Mouse (Mus musculus): ENCODE data around the gene Fbxo46. TPM values are rescaled to one million over a fixed set of nuclear protein-coding genes. Genes with fewer than 3 reads are reported as not detected.

The Fbxo46 gene
- polyA plus RNA-seq, 1 experiment from 2014 or later, result 18.4 TPM

DNA sequence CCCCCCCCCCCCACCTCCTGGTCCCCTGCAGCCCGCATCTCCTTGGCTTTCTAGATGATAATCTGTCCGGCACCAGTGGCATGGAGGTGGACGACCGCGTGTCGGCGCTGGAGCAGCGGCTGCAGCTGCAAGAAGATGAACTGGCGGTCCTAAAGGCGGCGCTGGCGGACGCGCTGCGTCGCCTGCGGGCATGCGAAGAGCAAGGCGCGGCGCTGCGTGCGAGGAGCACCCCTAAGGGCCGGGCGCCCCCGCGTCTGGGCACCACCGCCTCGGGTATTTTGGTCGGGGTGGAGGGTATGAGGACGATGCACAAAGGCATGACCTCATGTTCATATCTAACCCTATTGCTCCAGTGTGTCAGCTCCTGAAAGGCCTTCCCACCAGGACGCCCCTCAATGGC, 59.5 kb downstream of the Fbxo46 start:
- H3K9me3 ChIP-seq, result no peaks in the 10 kb centered on the region
- peak overlapping the region; percentile 49 for H3K4me3 ChIP-seq
- 0 out of 2 replicates have a peak, but pooled peaks cover 7% of the 10 kb centered on the region for H3K36me3 ChIP-seq (replicated peaks)
- under 1% methylated on average over 32 of the region's 32 CpGs for WGBS
- H3K27me3 ChIP-seq (ENCODE audit: poor library complexity, severe bottlenecking), result peaks cover 64% of the 10 kb centered on the region
- peak overlapping the region; percentile 22 for H3K27ac ChIP-seq
- peaks cover 57% of the 10 kb centered on the region for H3K4me1 ChIP-seq
- peak; percentile 75 for DNase-seq (ENCODE audit: extremely low spot score, low spot score)

DNA sequence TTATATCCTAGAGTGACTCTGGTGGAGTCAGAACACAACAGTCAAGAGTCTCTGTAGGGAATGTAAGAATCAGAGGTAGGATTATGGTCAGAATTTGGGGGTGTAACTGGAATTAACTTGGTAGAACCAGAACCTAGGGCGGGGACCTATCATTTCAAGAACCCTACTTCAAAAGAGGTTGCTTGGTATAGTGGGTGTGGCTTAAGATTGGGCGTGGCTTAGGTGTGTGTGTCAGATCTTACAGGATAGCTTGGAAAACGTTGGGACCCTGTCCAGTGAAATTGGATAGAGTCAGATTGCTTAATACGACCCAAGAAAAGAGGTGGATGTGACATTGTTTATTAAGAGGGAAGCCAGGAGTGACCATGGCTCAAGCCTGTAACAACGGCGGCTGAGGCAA, 60.3 kb downstream of the Fbxo46 start:
- H3K4me3 ChIP-seq, result peak overlapping the region; percentile 49
- DNase-seq (ENCODE audit: extremely low spot score, low spot score), result no peak
- H3K36me3 ChIP-seq (replicated peaks), result 0 out of 2 replicates have a peak, but pooled peaks cover 12% of the 10 kb centered on the region
- H3K4me1 ChIP-seq, result peaks cover 65% of the 10 kb centered on the region
- H3K9me3 ChIP-seq, result no peaks in the 10 kb centered on the region
- 43% methylated on average over 6 of the region's 6 CpGs for WGBS
- peaks cover 60% of the 10 kb centered on the region for H3K27me3 ChIP-seq (ENCODE audit: poor library complexity, severe bottlenecking)
- no peak overlapping the region for H3K27ac ChIP-seq

DNA sequence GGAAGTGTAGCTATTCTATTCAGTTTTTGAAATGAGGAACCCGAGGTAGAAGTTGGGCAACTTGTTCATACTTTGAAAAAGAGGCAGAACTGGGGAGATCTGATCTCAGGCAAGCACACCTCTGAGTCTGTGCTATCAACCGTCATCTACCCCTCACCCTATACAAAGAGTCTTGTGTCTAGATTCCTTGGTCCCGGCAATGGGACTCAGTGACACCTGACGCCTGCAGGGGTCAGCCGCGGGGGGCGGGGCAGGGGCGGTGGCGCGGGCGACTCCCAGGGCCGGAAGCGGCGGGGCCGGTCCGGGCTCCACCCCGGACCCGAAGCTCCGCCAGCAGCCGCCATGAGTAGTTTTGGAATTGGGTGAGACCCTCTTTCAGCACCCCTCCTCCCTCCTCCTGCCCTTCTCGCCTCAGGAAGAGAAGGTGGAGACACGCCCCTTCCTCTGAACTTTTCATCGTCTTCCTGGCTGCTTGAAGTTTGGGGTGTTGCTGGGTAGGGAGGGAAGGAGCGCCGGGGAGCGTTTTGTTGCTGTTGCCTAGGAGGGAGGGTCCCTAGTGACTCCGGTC, 61.3 kb downstream of the Fbxo46 start:
- peak; percentile 62 for DNase-seq (ENCODE audit: extremely low spot score, low spot score)
- Histone ChIP-seq H3K4me3 (peak overlapping the region; percentile 62), H3K27ac (peak overlapping the region; percentile 77), H3K36me3 (replicated peaks) (peaks cover 17% of the 10 kb centered on the region), H3K27me3 (ENCODE audit: poor library complexity, severe bottlenecking) (peaks cover 51% of the 10 kb centered on the region), H3K4me1 (peaks cover 65% of the 10 kb centered on the region), H3K9me3 (no peaks in the 10 kb centered on the region)
- WGBS, result under 1% methylated on average over 27 of the region's 27 CpGs

DNA sequence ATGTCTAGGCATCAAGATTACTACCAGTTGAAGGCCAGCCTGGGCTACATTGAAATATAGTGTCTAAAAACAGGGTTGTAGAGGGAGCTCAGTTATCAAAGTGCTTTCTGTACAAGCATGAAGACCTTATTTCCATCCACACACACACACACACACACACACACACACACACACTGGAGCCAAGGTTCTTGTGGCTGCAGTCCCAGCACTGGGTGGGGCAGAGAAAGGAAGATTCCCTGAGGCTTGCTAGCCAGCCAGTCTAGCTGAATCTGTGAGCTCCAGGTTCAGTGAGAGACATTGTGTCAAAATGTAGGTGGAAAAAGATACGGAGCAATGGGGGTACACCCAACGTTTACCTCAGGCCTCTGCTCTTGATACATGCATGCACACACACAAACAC, 64.6 kb downstream of the Fbxo46 start:
- H3K9me3 ChIP-seq, result no peaks in the 10 kb centered on the region
- peak overlapping the region; percentile 70; the same call in 1 of the 2 replicates for H3K27ac ChIP-seq
- no peak overlapping the region for H3K4me3 ChIP-seq
- H3K36me3 ChIP-seq (replicated peaks), result peaks cover 40% of the 10 kb centered on the region
- WGBS, result 90% methylated on average over 2 of the region's 2 CpGs
- DNase-seq (ENCODE audit: extremely low spot score, low spot score), result no peak
- H3K4me1 ChIP-seq, result peaks cover 41% of the 10 kb centered on the region
- H3K27me3 ChIP-seq (ENCODE audit: poor library complexity, severe bottlenecking), result peaks cover 18% of the 10 kb centered on the region

DNA sequence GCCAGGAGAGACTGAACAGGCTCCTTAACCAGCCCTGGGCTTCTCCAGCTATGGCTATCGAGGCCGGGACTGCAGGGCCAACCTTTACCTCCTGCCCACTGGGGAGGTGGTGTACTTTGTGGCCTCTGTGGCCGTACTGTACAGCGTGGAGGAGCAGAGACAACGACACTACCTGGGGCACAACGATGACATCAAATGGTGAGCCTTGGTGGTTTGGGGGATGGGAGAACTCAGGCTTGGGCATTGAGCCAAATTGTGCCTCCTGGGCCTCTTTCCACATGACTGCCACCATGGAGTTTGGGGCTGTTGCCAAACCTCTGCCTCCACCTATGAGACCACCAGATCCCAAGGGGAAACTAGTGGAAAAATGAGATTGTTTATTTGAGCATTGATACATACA, 65.1 kb downstream of the Fbxo46 start:
- peaks cover 36% of the 10 kb centered on the region for H3K4me1 ChIP-seq
- 0 out of 2 replicates have a peak overlapping the region, but pooled peaks have one; percentile 5 for H3K4me3 ChIP-seq
- H3K9me3 ChIP-seq, result no peaks in the 10 kb centered on the region
- H3K27ac ChIP-seq, result peak overlapping the region; percentile 70; the same call in 1 of the 2 replicates
- no peak for DNase-seq (ENCODE audit: extremely low spot score, low spot score)
- peaks cover 13% of the 10 kb centered on the region for H3K27me3 ChIP-seq (ENCODE audit: poor library complexity, severe bottlenecking)
- WGBS, result 89% methylated on average over 6 of the region's 6 CpGs
- H3K36me3 ChIP-seq (replicated peaks), result peaks cover 41% of the 10 kb centered on the region

MicroRNAs within 50 kb of the gene (microRNA counts, 519-probe panel; counts per million panel counts)
- microRNA mmu-miR-330, result 341 counts per million, percentile 65 among the panel's probes with 10 or more counts

Small RNA genes within 50 kb of the gene (microRNA-seq; reads per million reads assigned to microRNA genes)
- gene Mir3100 (not detected), gene Mir330 (363 reads per million, percentile 62 among the genes with 10 or more reads in this experiment)

Other genes starting within 250 kb of the Fbxo46 start
- 0.93 and 1.0 TPM in 2 replicates for gene Pglyrp1, start 248.5 kb upstream of the Fbxo46 start, polyA plus RNA-seq (2016; fragmentation: Nextera tagmentation; extraction: Ambion mirVana)
- gene Ccdc61, start 209.4 kb upstream of the Fbxo46 start, polyA plus RNA-seq (2016; fragmentation: Nextera tagmentation; extraction: Ambion mirVana), result 30.0 and 31.0 TPM in 2 replicates
- 2.2 and 2.9 TPM in 2 replicates for gene Nova2, start 194.0 kb upstream of the Fbxo46 start, polyA plus RNA-seq (2016; fragmentation: Nextera tagmentation; extraction: Ambion mirVana)
- gene Nanos2, start 132.5 kb upstream of the Fbxo46 start, polyA plus RNA-seq (2016; fragmentation: Nextera tagmentation; extraction: Ambion mirVana), result 0.15 TPM in 1 of 2 replicates, not detected in the other
- gene Mypop, start 128.6 kb upstream of the Fbxo46 start, polyA plus RNA-seq (2016; fragmentation: Nextera tagmentation; extraction: Ambion mirVana), result 3.9 and 4.4 TPM in 2 replicates
- 21.3 and 22.1 TPM in 2 replicates for gene Irf2bp1, start 115.8 kb upstream of the Fbxo46 start, polyA plus RNA-seq (2016; fragmentation: Nextera tagmentation; extraction: Ambion mirVana)
- gene Foxa3, start 96.3 kb upstream of the Fbxo46 start, polyA plus RNA-seq (2016; fragmentation: Nextera tagmentation; extraction: Ambion mirVana), result not detected in 2 replicates
- gene Sympk, start 95.5 kb upstream of the Fbxo46 start, polyA plus RNA-seq (2016; fragmentation: Nextera tagmentation; extraction: Ambion mirVana), result 41.2 and 46.3 TPM in 2 replicates
- not detected in 2 replicates for gene Rsph6a, start 65.2 kb upstream of the Fbxo46 start, polyA plus RNA-seq (2016; fragmentation: Nextera tagmentation; extraction: Ambion mirVana)
- 14.4 and 16.3 TPM in 2 replicates for gene Dmwd, start 43.6 kb upstream of the Fbxo46 start, polyA plus RNA-seq (2016; fragmentation: Nextera tagmentation; extraction: Ambion mirVana)
- 8.3 and 9.1 TPM in 2 replicates for gene Dmpk, start 36.0 kb upstream of the Fbxo46 start, polyA plus RNA-seq (2016; fragmentation: Nextera tagmentation; extraction: Ambion mirVana)
- 6.7 and 7.4 TPM in 2 replicates for gene Six5, start 25.3 kb upstream of the Fbxo46 start, polyA plus RNA-seq (2016; fragmentation: Nextera tagmentation; extraction: Ambion mirVana)
- 0.81 and 1.1 TPM in 2 replicates for gene Gm4969, start 1.5 kb upstream of the Fbxo46 start, polyA plus RNA-seq (2016; fragmentation: Nextera tagmentation; extraction: Ambion mirVana)
- gene Qpctl, start 29.4 kb downstream of the Fbxo46 start, polyA plus RNA-seq (2016; fragmentation: Nextera tagmentation; extraction: Ambion mirVana), result 14.7 and 16.0 TPM in 2 replicates
- 183 and 193 TPM in 2 replicates for gene Snrpd2, start 29.9 kb downstream of the Fbxo46 start, polyA plus RNA-seq (2016; fragmentation: Nextera tagmentation; extraction: Ambion mirVana)
- 0.22 and 0.25 TPM in 2 replicates for gene Gipr, start 46.3 kb downstream of the Fbxo46 start, polyA plus RNA-seq (2016; fragmentation: Nextera tagmentation; extraction: Ambion mirVana)
- gene Eml2, start 56.6 kb downstream of the Fbxo46 start, polyA plus RNA-seq (2016; fragmentation: Nextera tagmentation; extraction: Ambion mirVana), result 5.3 and 6.4 TPM in 2 replicates
- gene Gpr4, start 92.7 kb downstream of the Fbxo46 start, polyA plus RNA-seq (2016; fragmentation: Nextera tagmentation; extraction: Ambion mirVana), result 1.6 and 2.0 TPM in 2 replicates
- gene Opa3, start 108.5 kb downstream of the Fbxo46 start, polyA plus RNA-seq (2016; fragmentation: Nextera tagmentation; extraction: Ambion mirVana), result 50.7 and 51.4 TPM in 2 replicates
- gene Vasp, start 152.0 kb downstream of the Fbxo46 start, polyA plus RNA-seq (2016; fragmentation: Nextera tagmentation; extraction: Ambion mirVana), result 47.4 and 56.9 TPM in 2 replicates
- 0.41 and 0.51 TPM in 2 replicates for gene Ppm1n, start 160.2 kb downstream of the Fbxo46 start, polyA plus RNA-seq (2016; fragmentation: Nextera tagmentation; extraction: Ambion mirVana)
- gene Rtn2, start 162.8 kb downstream of the Fbxo46 start, polyA plus RNA-seq (2016; fragmentation: Nextera tagmentation; extraction: Ambion mirVana), result 32.1 and 33.1 TPM in 2 replicates
- 0.10 TPM in 1 of 2 replicates, not detected in the other for gene Fosb, start 190.2 kb downstream of the Fbxo46 start, polyA plus RNA-seq (2016; fragmentation: Nextera tagmentation; extraction: Ambion mirVana)
- 95.3 and 96.1 TPM in 2 replicates for gene Ercc1, start 224.9 kb downstream of the Fbxo46 start, polyA plus RNA-seq (2016; fragmentation: Nextera tagmentation; extraction: Ambion mirVana)
- 30.9 and 32.2 TPM in 2 replicates for gene Cd3eap, start 239.6 kb downstream of the Fbxo46 start, polyA plus RNA-seq (2016; fragmentation: Nextera tagmentation; extraction: Ambion mirVana)
- 5.4 and 6.3 TPM in 2 replicates for gene Ppp1r13l, start 239.9 kb downstream of the Fbxo46 start, polyA plus RNA-seq (2016; fragmentation: Nextera tagmentation; extraction: Ambion mirVana)